Mouse (Mus musculus): Measurements from ENCODE around the gene Cacna1c. TPM values are rescaled to one million over a fixed set of nuclear protein-coding genes. Genes with fewer than 3 reads are reported as not detected.

Cacna1c gene
- polyA plus RNA-seq, 1 experiment = 1.8 TPM

DNA sequence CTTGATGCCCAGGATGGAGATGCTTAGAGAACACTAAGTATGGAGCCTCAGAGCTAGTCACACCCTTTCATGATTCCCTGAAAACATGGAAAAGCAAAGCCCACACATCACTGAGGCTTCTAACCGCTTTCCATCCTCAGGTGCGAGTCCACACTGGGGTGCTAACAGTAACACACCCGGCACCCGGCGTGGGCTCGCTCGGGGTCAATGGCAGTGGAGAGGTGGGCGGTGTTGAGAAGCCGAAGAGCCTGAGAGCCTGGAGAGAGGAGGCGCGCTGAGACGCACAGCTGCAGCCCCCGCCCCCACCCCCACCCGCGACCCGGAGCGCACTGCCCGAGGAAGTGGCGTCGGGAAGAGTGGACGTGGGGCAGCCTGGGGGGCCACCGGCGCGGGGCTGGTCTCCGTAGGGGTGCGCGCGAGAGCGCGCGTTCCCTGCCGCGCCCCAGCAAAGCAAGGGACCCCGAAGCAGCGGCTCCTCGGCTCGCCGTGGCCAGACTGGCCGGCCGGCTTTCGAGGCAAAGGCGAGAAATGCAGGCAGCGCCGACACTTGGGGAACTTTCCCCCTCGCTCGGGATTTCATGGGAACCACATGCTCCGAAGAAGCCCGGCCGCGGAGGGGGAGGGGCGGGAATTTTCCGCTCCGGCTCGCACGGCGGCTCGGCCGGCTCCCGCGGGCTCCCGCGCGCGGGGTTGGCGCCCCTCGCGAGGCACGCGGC, 88.9 kb downstream of the Cacna1c start:
- no peak for DNase-seq (ENCODE audit: low read depth, low spot score)
- 2% methylated on average over 68 of the region's 69 CpGs for WGBS

DNA sequence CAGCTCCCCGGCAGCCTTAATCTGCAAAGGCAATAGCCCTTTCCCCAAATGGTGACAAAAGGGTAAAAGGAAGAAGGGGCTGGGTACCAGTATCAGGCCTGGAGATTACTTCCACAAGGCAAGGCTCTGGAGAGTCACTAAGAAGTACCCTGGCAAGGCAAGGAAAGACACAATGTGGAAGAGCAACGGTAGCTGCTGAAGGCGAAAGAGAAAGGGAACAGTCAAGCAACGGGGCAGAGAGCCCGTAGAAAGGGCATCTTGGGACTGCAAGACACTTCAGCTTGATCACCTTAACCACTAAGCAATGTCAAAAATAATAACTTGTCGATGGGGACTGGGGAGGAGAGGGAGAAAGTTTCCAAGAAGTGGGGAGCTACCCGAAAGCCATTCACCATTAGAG, 89.5 kb downstream of the Cacna1c start:
- no peak for DNase-seq (ENCODE audit: low read depth, low spot score)
- WGBS = 27% methylated on average over 7 of the region's 7 CpGs

DNA sequence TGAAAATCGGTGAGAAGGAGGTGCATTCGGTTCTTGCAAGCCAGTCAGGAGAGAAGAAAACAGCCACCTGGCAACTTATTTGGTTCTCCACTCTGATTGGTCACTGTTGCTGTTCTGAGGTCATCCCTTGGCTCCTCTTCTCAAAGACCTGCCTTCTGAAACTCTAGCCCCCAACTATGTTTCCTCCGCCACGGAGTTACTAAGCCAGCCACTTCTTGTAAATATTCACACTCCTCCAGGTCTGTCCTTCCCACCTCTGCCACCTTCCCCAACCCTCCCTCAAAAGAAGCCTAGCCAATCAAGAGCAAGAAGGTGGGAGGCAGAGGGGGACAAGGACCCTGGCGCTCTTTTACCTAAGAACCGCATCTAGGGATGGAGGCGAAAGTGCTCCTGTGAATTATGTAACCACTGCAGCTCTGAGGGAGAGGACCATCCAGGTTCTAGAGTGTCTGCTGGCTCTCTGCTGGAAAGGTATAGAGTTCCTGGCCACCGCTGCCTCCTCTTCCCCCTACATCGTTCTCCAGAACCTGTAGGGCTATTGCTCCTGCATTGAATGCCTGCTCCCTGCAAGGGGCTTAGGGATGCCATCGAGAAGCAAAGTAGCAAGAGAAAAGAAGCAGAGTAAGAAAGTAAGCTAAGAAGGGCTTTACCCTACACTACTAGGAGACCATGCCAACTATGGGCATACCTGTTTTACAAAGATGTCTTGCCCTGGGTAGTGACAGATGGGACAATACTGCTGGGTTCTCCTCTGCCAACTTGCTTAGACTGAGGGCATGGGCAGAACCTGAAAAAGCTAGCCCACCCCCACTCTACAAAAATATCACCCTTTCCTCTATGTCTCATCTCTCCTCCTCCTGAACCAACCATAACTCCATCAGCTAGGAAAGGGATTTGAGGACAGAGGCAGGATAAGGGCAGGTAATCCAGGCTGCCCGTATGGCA, 90.3 kb downstream of the Cacna1c start:
- no peak for DNase-seq (ENCODE audit: low read depth, low spot score)
- WGBS = 29% methylated on average over 11 of the region's 11 CpGs

DNA sequence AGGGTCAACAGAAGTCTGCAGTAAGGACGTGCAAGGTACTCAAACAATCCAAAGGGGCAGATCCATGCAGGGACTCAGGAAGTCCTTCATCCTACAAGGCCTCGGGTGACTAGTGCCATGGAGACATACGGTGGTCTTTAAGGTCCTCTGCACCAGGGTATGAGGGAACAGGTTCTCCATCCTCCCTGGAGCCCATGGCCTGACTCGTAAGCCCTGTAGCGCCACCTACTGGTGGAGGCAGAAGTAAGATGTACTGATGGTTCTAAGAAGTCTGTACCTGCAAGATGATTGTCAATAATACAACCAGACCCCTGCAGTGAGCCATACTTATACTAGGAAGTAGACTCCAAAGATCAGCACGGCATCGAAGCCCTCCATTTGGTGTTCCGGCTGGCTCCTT, 92.0 kb downstream of the Cacna1c start:
- no peak for DNase-seq (ENCODE audit: low read depth, low spot score)
- 31% methylated on average over 8 of the region's 8 CpGs for WGBS

DNA sequence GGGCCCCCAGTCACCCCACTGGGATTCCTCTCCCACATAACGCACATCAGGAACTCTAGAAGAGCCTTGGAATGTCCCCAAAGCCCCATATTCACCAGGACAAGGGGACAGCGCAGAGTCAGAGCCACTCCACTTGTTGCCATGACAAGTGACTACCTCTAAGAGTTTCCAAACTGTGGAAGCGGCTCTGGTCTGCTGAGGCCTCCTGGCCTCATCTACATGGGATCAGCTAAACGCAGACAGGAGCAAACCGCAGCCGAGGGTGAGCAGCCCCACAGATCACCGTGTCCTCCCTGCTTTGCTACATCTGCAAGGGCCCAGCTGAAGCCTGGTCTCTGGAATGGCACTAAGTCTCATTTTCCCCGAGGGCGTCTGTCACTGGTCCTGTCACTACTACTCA, 93.3 kb downstream of the Cacna1c start:
- DNase-seq (ENCODE audit: low read depth, low spot score) = no peak
- 84% methylated on average over 9 of the region's 9 CpGs for WGBS

DNA sequence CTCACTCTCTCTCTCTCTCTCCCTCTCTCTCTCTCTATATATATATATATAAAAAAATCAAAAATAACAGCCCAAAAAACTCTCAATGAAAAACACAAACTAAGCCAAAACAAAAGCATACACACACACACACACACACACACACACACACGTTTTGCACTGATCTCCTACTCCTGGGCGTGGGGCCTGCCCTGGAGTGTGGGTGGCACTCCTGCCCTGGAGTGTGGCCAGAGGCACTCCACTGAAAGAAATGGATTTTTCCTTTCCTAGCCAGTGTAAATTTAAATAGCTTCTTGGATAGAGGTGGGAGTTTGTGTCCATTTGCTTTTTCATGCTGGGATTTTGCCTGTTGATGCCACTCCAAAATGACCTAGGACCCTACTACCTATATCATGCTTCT, 96.9 kb downstream of the Cacna1c start:
- 30% methylated on average over 2 of the region's 2 CpGs for WGBS
- DNase-seq (ENCODE audit: low read depth, low spot score) = no peak

- no peak for DNase-seq (ENCODE audit: low read depth, low spot score)
- WGBS = 51% methylated on average over 7 of the region's 7 CpGs
Measured at GRCm38 (mm10) chr6:119096481-119096880, 99.7 kb downstream of the Cacna1c start.

DNA sequence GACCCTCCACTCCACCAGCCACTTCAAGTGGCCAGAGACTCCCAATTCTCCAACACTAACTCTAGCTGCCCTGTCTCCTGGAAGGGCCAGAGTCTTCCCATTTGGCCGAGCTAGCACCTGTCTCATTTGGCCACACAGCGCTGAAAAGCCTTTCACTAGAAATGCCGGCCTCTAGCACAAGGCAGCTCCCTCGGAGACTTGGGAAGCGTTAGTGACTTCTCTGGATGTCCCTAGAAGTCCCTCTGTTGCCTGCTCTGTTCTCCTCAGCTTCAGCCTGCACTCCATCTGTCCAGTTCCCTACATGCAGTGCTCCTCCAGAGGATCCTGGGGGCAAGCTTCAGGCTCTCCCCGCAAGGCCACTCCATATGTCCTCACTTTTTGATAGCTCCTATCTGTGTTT, 101.1 kb downstream of the Cacna1c start:
- 88% methylated on average over 6 of the region's 6 CpGs for WGBS
- DNase-seq (ENCODE audit: low read depth, low spot score) = no peak

DNA sequence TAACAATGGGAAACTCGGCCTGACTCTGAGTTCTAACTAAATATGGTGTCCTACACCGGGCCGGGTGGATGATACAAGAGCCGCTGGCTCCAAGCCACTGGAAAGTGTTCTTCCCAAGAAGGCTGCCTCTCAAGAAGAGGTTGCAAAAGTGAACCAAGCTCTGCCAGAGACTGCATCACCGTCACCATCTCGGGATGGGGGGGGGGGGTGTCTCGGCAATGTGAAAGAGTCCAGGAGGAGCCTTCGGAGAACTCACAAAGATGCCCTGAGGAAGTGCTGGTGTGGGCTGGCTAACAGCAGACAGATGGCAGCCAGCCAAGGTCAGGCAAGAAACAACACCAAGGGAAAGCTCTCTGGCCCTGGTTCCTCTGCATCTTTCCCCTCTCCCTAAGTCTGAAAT, 107.0 kb downstream of the Cacna1c start:
- WGBS = 63% methylated on average over 8 of the region's 8 CpGs
- DNase-seq (ENCODE audit: low read depth, low spot score) = no peak

DNA sequence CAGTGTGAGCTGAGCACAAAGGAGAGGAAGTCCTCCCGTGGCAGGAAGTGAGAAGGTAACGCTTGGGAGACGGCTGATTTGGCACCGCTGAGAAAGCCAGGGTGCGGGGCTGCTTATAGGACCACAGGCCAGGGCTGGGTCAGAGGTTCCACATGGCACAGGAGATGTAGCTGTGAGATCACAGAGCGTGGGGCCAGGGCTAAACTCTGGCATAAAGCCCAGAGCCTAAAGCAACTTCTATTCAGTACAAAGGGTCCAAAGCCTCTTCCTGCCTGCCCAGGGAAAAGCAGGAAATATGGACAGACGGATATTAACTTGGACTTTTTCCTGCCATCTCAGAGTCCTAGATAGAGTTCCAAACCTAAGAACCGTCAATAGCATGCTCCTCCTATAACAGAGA, 107.8 kb downstream of the Cacna1c start:
- whole genome bisulfite sequencing = 64% methylated on average over 8 of the region's 8 CpGs

DNA sequence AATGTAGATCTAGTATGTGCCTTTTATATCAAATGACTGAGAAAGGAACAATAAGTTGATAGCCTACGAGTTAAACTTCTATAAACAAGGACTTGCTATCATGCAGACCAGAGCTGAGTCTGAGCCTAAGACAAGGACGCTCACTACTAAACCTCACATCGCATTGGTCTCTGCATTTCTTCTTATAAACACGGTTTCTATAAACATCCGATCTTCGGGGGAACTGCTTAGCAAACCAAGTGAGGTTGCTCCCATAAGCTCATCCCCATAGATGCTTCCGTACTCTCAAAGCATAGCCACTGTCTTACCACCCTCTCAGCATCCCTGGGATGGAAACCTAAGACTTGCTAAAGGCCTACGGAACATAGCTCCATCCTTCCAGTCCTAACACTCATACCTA, 108.3 kb downstream of the Cacna1c start:
- 71% methylated on average over 8 of the region's 8 CpGs for WGBS
- no peak for DNase-seq (ENCODE audit: low read depth, low spot score)

More for the DNA sequence above, 107.8 kb downstream of the Cacna1c start:
- no peak for DNase-seq (ENCODE audit: low read depth, low spot score)

- no peak for DNase-seq (ENCODE audit: low read depth, low spot score)
- WGBS = 36% methylated on average over 3 of the region's 3 CpGs
Measured at GRCm38 (mm10) chr6:119085789-119086188, 110.4 kb downstream of the Cacna1c start.

GRCm38 (mm10) chr6:119084532-119084931, 111.7 kb downstream of the Cacna1c start:
- WGBS = 71% methylated on average over 9 of the region's 9 CpGs
- no peak for DNase-seq (ENCODE audit: low read depth, low spot score)

GRCm38 (mm10) chr6:119083559-119083958, 112.7 kb downstream of the Cacna1c start:
- DNase-seq (ENCODE audit: low read depth, low spot score) = no peak
- WGBS = 59% methylated on average over 7 of the region's 7 CpGs

DNA sequence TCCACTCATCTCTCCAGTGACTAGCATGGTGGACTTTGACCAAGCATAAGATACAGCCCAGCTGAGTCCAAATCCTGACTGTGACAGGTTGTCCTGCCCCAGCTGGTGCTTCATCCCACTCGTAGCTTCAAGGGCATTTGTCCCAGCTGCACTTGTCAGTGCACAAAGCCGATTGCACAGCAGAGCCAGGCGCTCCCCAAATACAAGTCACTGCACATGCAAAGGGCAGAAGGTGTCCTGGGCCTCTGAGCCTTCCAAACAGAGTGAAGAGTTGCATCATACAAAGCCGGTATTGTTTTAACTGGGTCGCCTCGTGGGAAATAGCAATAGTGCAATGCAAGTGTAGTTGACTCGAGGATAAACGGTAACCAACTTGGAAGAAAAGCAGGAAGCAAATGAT, 113.6 kb downstream of the Cacna1c start:
- no peak for DNase-seq (ENCODE audit: low read depth, low spot score)
- 53% methylated on average over 8 of the region's 8 CpGs for WGBS

GRCm38 (mm10) chr6:119081650-119082049, 114.6 kb downstream of the Cacna1c start:
- DNase-seq (ENCODE audit: low read depth, low spot score) = no peak
- 91% methylated on average over 12 of the region's 12 CpGs for WGBS

DNA sequence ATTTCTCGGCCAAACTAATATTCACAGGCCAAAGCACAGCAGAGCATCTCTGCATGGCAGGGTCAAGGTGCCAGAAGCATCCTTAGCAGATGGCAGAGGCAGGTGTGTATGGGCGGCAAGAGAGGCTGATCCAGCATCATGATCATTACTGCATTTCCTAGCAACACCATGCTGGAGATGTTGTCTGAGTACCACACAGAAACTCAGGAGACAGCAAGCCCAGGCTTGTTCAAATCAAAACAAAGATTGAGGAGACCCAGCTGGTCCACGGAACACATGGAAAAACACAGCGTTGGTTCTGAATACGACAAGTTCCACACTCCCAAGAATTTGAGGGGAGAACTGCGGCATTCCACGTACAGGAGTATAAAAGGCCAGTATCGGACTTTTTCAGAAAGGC, 116.6 kb downstream of the Cacna1c start:
- DNase-seq (ENCODE audit: low read depth, low spot score) = no peak
- WGBS = 74% methylated on average over 8 of the region's 8 CpGs

DNA sequence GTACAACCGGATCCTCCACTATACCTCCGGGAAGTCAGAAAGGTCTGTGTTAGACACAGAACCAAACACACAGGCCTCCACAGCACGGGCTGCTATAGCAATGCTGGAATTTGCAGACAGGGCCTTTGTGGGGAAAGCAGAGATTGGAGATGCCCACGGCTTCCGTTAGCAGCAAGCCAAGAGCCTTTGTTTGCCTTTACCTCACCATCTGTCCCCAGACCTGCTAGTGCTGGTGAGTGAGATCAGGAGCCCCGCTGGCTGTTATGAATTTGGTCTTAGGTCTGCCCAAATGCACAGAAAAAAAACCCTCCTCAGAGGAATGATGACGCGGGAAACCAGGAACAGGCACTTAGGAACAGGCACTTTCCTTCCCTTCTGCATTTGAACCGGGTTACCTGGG, 117.3 kb downstream of the Cacna1c start:
- no peak for DNase-seq (ENCODE audit: low read depth, low spot score)
- 61% methylated on average over 9 of the region's 9 CpGs for WGBS

GRCm38 (mm10) chr6:119077231-119077630, 119.0 kb downstream of the Cacna1c start:
- 76% methylated on average over 6 of the region's 6 CpGs for WGBS
- DNase-seq (ENCODE audit: low read depth, low spot score) = no peak

GRCm38 (mm10) chr6:119073419-119074071, 122.7 kb downstream of the Cacna1c start:
- DNase-seq (ENCODE audit: low read depth, low spot score) = no peak
- WGBS = 75% methylated on average over 14 of the region's 14 CpGs
